Mouse (Mus musculus) C2C12 (cell line): ENCODE measurements around the gene Brsk1.

Experiments used
- CTCF ChIP-seq: IDR thresholded peaks from one replicate; pipeline ENCODE4 v1.5.1; 2011; ENCODE audit not compliant: control insufficient read depth, insufficient read depth, insufficient read length
- MAX ChIP-seq: IDR thresholded peaks from one replicate; pipeline ENCODE4 v1.6.1; 2011; ENCODE audit warnings: mild to moderate bottlenecking, control low read depth
- MYOD1 ChIP-seq: IDR thresholded peaks from one replicate; pipeline ENCODE4 v1.6.1; 2011; ENCODE audit warnings: low read depth; ENCODE audit not compliant: control insufficient read depth, insufficient read length
- USF1 ChIP-seq: IDR thresholded peaks from one replicate; pipeline ENCODE4 v1.6.1; 2011; ENCODE audit warnings: low read depth, mild to moderate bottlenecking, control low read depth, moderate library complexity

GRCm38 (mm10) chr7:4684632-4685417 is 5.6 kb upstream of the Brsk1 start, which contains the start of gene Hspbp1:
- no peak for TF ChIP-seq CTCF
- TF ChIP-seq MAX = no peak
- no peak for TF ChIP-seq MYOD1
- peak; percentile 13 for TF ChIP-seq USF1
